Mouse (Mus musculus) MEL (cell line): ENCODE measurements at regions not wholly inside any gene's neighbourhood (a gene's known extent, or its start where the extent isn't known, plus 50 kb on each side); places are given as distances from the start of the nearest gene placed in this dataset.
"Not testable (repeated sequence)": the region's sequence is repeated elsewhere in the genome, so short reads cannot be mapped to it uniquely, and the experiment has no call there.

ENCODE experiments used
- CTCF ChIP-seq, 3 experiments: IDR thresholded peaks in 2 of 3; conservative IDR thresholded peaks in 1 of 3; 2 replicates each; pipeline ENCODE4 v1.5.1; 2011 to 2012; ENCODE audit warnings: low read length in 3 of 3, low read depth in 2 of 3, mild to moderate bottlenecking in 2 of 3, improper control_type of control experiment in 1 of 3, inconsistent platforms in 1 of 3, mixed read lengths in 1 of 3, moderate library complexity in 1 of 3; ENCODE audit not compliant: control insufficient read depth in 1 of 3, insufficient read depth in 1 of 3, poor library complexity in 1 of 3, severe bottlenecking in 1 of 3
- E2F4 ChIP-seq: IDR thresholded peaks from 2 replicates; pipeline ENCODE4 v1.6.1; 2011; ENCODE audit warnings: low read depth, low read length, improper control_type of control experiment, borderline replicate concordance
- EP300 ChIP-seq, 2 experiments: IDR thresholded peaks; 2 replicates each; pipeline ENCODE4 v1.6.1; 2011; ENCODE audit warnings: improper control_type of control experiment in 2 of 2, low read length in 2 of 2, low read depth in 1 of 2, mild to moderate bottlenecking in 1 of 2
- POLR2A ChIP-seq, 2 experiments: IDR thresholded peaks; 2 replicates each; pipeline ENCODE4 v1.6.1; 2011 to 2012; ENCODE audit warnings: low read length in 2 of 2, mild to moderate bottlenecking in 2 of 2, control low read depth in 1 of 2, improper control_type of control experiment in 1 of 2, low read depth in 1 of 2, moderate library complexity in 1 of 2; ENCODE audit not compliant: control insufficient read depth in 1 of 2, insufficient read depth in 1 of 2, poor library complexity in 1 of 2
- ZKSCAN1 ChIP-seq: IDR thresholded peaks from 2 replicates; pipeline ENCODE4 v1.6.1; 2012; ENCODE audit warnings: low read depth, mild to moderate bottlenecking, inconsistent platforms, low read length, improper control_type of control experiment, moderate library complexity

DNA sequence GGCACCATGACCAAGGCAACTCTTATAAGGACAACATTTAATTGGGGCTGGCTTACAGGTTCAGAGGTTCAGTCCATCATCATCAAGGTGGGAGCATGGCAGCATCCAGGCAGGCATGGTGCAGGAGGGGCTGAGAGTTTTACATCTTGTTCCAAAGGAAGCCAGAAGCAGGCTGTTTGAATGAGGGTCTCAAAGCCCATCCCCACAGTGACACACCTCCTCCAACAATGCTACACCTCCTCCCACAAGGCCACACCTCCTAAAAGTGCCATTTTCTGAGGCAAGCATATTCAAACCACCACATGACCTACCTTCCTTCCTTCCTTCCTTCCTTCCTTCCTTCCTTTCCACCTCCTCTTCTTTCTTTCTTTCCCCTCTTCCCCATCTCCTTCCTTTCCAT lies 84.5 kb upstream of the Cpsf6 start:
- TF ChIP-seq EP300 (IDR thresholded peaks at IDR 0.05; ENCODE audit: low read depth in 1 of 2, low read length in 2 of 2); ZKSCAN1; CTCF (IDR thresholded peaks at IDR 0.05 in 2 of 3, conservative IDR thresholded peaks at IDR 0.05 in 1 of 3; ENCODE audit: control insufficient read depth in 1 of 3, insufficient read depth in 1 of 3, low read depth in 2 of 3, low read length in 3 of 3, poor library complexity in 1 of 3, severe bottlenecking in 1 of 3); E2F4; POLR2A (IDR thresholded peaks at IDR 0.05; ENCODE audit: control insufficient read depth in 1 of 2, insufficient read depth in 1 of 2, low read depth in 1 of 2, low read length in 2 of 2, poor library complexity in 1 of 2): not testable (repeated sequence)
